Mouse (Mus musculus): ENCODE data around the gene Raph1. TPM values are rescaled to one million over a fixed set of nuclear protein-coding genes. Genes with fewer than 3 reads are reported as not detected.

Gene Raph1
- polyA plus RNA-seq, 1 experiment from 2014 or later: 20.6 TPM

GRCm38 (mm10) chr1:60593101-60593500, 26.2 kb upstream of the Raph1 start:
- 0 out of 2 replicates have a peak, but pooled peaks cover 3% of the 10 kb centered on the region for H3K9me3 ChIP-seq
- H3K27me3 ChIP-seq: no peaks in the 10 kb centered on the region
- no peak overlapping the region for H3K9ac ChIP-seq
- 92% methylated on average over 6 of the region's 6 CpGs for WGBS
- no peak overlapping the region for H3K4me2 ChIP-seq (replicated peaks)
- H3K4me1 ChIP-seq: no peaks in the 10 kb centered on the region
- ATAC-seq (ENCODE audit: low FRiP score, low read depth): no peak
- H3K36me3 ChIP-seq: no peaks in the 10 kb centered on the region
- H3K27ac ChIP-seq: no peak overlapping the region
- no peak overlapping the region for H3K4me3 ChIP-seq

GRCm38 (mm10) chr1:60588887-60589629, 22.2 kb upstream of the Raph1 start:
- Histone ChIP-seq H3K4me2 (replicated peaks) (no peak overlapping the region), H3K27me3 (no peaks in the 10 kb centered on the region), H3K36me3 (no peaks in the 10 kb centered on the region), H3K4me1 (no peaks in the 10 kb centered on the region), H3K9ac (no peak overlapping the region), H3K27ac (no peak overlapping the region), H3K9me3 (peaks cover 3% of the 10 kb centered on the region; the same call in 1 of the 2 replicates), H3K4me3 (no peak overlapping the region)
- 44% methylated on average over 4 of the region's 4 CpGs for WGBS
- no peak for ATAC-seq (ENCODE audit: low FRiP score, low read depth)

DNA sequence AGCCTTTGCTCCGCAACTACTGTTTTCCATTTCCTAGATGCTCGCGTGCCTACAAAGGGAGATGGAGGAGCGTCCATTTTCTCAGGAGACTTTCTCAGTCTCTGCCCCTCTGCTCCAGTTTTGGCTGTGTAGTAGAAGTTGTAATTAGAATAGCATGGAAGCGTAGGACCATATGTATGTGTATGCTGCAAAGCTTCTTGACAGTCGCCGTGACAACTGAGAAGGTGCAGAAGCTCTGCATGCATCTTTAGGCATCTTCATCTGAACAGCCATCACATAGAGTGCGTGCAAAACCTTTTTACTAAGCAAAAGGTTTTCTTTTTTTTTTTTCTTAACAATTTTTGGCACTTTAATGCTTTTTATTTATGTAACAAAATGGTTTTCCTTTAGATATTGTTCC, 14.1 kb upstream of the Raph1 start:
- no peak overlapping the region for H3K4me3 ChIP-seq
- no peak overlapping the region for H3K4me2 ChIP-seq (replicated peaks)
- no peak overlapping the region for H3K27ac ChIP-seq
- no peak overlapping the region for H3K9ac ChIP-seq
- H3K36me3 ChIP-seq: no peaks in the 10 kb centered on the region
- H3K27me3 ChIP-seq: no peaks in the 10 kb centered on the region
- no peaks in the 10 kb centered on the region; the same call in 1 of the 2 replicates for H3K9me3 ChIP-seq
- ATAC-seq (ENCODE audit: low FRiP score, low read depth): no peak
- no peaks in the 10 kb centered on the region for H3K4me1 ChIP-seq
- 86% methylated on average over 8 of the region's 8 CpGs for WGBS

DNA sequence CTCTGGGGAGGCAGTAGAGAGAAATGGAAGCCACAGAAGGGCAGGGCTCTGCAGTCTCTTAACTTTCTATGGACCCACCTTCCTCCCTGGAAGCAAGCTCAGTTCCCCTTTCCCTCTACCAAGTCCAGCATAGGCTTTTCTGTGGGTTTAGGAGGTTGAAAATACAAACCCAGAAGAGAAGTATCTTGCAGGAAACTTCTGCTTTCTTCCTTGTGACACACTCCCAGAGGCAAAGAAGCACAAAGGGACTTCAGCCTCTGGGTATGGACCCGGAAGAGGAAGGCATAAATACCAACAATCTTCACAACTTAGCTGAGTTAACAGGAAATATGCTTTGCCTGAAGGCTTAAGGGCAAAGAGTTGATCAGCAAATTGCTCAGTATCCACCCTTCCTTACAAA, 13.0 kb upstream of the Raph1 start:
- H3K9ac ChIP-seq: no peak overlapping the region
- H3K27ac ChIP-seq: no peak overlapping the region
- H3K4me2 ChIP-seq (replicated peaks): no peak overlapping the region
- no peak overlapping the region for H3K4me3 ChIP-seq
- no peaks in the 10 kb centered on the region for H3K4me1 ChIP-seq
- H3K27me3 ChIP-seq: no peaks in the 10 kb centered on the region
- H3K9me3 ChIP-seq: no peaks in the 10 kb centered on the region
- 49% methylated on average over 1 of the region's 1 CpGs for WGBS
- no peaks in the 10 kb centered on the region for H3K36me3 ChIP-seq
- ATAC-seq (ENCODE audit: low FRiP score, low read depth): no peak

DNA sequence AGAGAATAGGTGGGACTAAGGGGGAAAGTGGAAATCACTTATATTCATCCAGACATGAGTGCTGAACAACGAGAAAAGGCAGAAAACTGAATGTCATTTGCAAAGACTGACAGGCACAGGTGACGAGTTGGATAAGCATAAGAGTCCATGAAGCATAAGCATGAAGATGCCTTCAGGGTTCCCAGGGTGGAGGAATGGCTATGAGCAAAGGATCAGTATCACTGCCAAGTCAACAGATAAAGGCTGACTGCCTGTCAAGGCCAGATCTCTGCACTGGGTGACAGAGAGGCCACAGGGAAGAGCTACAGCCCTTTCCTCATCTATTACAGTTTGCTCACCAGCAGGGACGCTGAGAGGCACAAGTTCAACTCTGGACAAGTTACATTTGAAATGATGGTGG, 5.8 kb upstream of the Raph1 start:
- Histone ChIP-seq H3K36me3 (no peaks in the 10 kb centered on the region), H3K9ac (no peak overlapping the region), H3K27me3 (no peaks in the 10 kb centered on the region), H3K4me1 (no peaks in the 10 kb centered on the region), H3K4me2 (replicated peaks) (no peak overlapping the region), H3K4me3 (no peak overlapping the region), H3K9me3 (no peaks in the 10 kb centered on the region), H3K27ac (no peak overlapping the region)
- ATAC-seq (ENCODE audit: low FRiP score, low read depth): no peak
- WGBS: 74% methylated on average over 3 of the region's 3 CpGs

DNA sequence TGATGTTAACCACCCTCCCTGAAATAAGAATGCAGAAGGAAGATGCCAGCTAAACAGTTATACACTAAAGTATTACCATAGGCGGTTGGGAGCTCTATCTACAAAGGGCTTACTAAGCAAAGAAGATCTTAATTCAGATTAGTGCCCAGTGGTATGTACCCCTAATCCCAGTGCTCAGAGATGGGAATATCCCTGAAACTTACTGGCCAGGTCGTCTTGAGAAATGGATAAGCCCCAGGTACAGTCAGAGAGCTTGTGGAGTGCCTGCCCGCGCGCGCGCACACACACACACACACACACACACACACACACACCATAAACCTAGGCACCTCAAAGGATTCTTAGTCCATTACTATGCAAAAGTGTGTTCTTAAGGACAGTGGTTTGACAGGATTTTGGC, 2.8 kb upstream of the Raph1 start:
- 93% methylated on average over 7 of the region's 7 CpGs for WGBS
- no peak overlapping the region for H3K27ac ChIP-seq
- no peak for ATAC-seq (ENCODE audit: low FRiP score, low read depth)

DNA sequence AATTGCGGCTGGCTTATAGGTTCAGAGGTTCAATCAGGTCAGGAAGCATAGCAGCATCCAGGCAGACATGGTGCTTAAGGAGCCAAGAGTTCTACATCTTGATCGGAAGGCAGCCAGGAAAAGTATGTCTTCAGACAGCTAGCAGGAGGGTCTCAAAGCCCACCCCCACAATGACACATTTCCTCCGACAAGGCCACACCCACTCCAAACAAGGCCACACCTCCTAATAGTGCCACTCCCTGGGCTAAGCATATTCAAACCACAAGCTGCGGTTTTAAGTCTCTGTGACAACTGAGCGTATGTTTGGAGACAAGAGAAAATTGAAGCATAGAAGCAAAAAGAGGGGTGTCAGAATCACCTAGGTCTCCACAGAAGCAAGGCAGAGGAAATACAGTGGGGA, 2.3 kb upstream of the Raph1 start:
- H3K4me1 ChIP-seq: peaks cover 5% of the 10 kb centered on the region
- 54% methylated on average over 5 of the region's 5 CpGs for WGBS

More for the DNA sequence above, 2.8 kb upstream of the Raph1 start:
- H3K4me1 ChIP-seq: peaks cover 4% of the 10 kb centered on the region
- no peaks in the 10 kb centered on the region for H3K27me3 ChIP-seq
- no peaks in the 10 kb centered on the region for H3K9me3 ChIP-seq
- H3K36me3 ChIP-seq: no peaks in the 10 kb centered on the region
- no peak overlapping the region for H3K4me3 ChIP-seq
- no peak overlapping the region for H3K4me2 ChIP-seq (replicated peaks)
- H3K9ac ChIP-seq: no peak overlapping the region

DNA sequence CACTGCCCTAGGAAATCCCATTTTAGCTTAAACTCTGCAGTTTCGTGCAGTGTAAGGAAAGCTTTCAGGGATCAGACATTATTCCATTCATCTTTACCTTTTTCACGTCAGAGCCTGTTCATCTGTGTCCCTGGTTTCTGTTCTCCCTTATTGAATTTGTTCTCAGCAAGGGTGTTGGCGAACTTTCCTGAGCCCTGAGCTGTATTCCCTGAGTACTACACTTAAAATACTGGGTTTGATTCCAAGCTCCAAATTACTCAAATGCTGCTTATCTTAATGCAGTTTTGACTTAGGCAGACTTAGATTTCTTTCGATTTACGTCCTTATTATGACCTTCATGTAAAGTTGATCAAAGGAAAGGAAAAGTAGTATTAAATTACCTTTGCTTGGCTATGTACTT, 417 bp upstream of the Raph1 start:
- H3K4me1 ChIP-seq: peaks cover 5% of the 10 kb centered on the region
- H3K36me3 ChIP-seq: peaks cover under 1% of the 10 kb centered on the region; the same call in 1 of the 2 replicates
- peak overlapping the region; percentile 91 for H3K27ac ChIP-seq
- WGBS: 11% methylated on average over 5 of the region's 5 CpGs
- H3K4me2 ChIP-seq (replicated peaks): peak overlapping the region; percentile 84
- H3K9me3 ChIP-seq: no peaks in the 10 kb centered on the region
- ATAC-seq (ENCODE audit: low FRiP score, low read depth): no peak
- no peaks in the 10 kb centered on the region for H3K27me3 ChIP-seq
- peak overlapping the region; percentile 86 for H3K4me3 ChIP-seq
- H3K9ac ChIP-seq: peak overlapping the region; percentile 93

More for the DNA sequence above, 2.3 kb upstream of the Raph1 start:
- Histone ChIP-seq H3K27ac (no peak overlapping the region), H3K9me3 (no peaks in the 10 kb centered on the region), H3K27me3 (no peaks in the 10 kb centered on the region), H3K4me2 (replicated peaks) (no peak overlapping the region), H3K36me3 (no peaks in the 10 kb centered on the region), H3K4me3 (no peak overlapping the region), H3K9ac (no peak overlapping the region)
- no peak for ATAC-seq (ENCODE audit: low FRiP score, low read depth)

GRCm38 (mm10) chr1:60565931-60566630, 823 bp downstream of the Raph1 start:
- peak overlapping the region; percentile 86 for H3K4me3 ChIP-seq
- WGBS: under 1% methylated on average over 50 of the region's 56 CpGs
- H3K9ac ChIP-seq: peak overlapping the region; percentile 93
- peaks cover 10% of the 10 kb centered on the region for H3K36me3 ChIP-seq
- peaks cover 5% of the 10 kb centered on the region for H3K4me1 ChIP-seq
- H3K4me2 ChIP-seq (replicated peaks): peak overlapping the region; percentile 84
- H3K9me3 ChIP-seq: peaks cover 3% of the 10 kb centered on the region; the same call in 1 of the 2 replicates
- H3K27me3 ChIP-seq: no peaks in the 10 kb centered on the region
- ATAC-seq (ENCODE audit: low FRiP score, low read depth): peak; percentile 66
- peak overlapping the region; percentile 91 for H3K27ac ChIP-seq

- ATAC-seq (ENCODE audit: low FRiP score, low read depth): no peak
- peaks cover 3% of the 10 kb centered on the region; the same call in 1 of the 2 replicates for H3K9me3 ChIP-seq
- WGBS: 2% methylated on average over 13 of the region's 13 CpGs
- peak overlapping the region; percentile 86 for H3K4me3 ChIP-seq
- H3K9ac ChIP-seq: peak overlapping the region; percentile 93
- H3K27me3 ChIP-seq: no peaks in the 10 kb centered on the region
- peaks cover 5% of the 10 kb centered on the region for H3K4me1 ChIP-seq
- H3K27ac ChIP-seq: peak overlapping the region; percentile 91
- peaks cover 16% of the 10 kb centered on the region for H3K36me3 ChIP-seq
- peak overlapping the region; percentile 84 for H3K4me2 ChIP-seq (replicated peaks)
Measured at GRCm38 (mm10) chr1:60565270-60565920, 1.5 kb downstream of the Raph1 start.

- no peak for ATAC-seq (ENCODE audit: low FRiP score, low read depth)
- Histone ChIP-seq H3K27ac (no peak overlapping the region), H3K4me1 (peaks cover 5% of the 10 kb centered on the region), H3K4me3 (peak overlapping the region; percentile 86; the same call in 1 of the 2 replicates), H3K9ac (no peak overlapping the region), H3K36me3 (peaks cover 16% of the 10 kb centered on the region), H3K4me2 (replicated peaks) (peak overlapping the region; percentile 84), H3K9me3 (peaks cover 3% of the 10 kb centered on the region; the same call in 1 of the 2 replicates), H3K27me3 (no peaks in the 10 kb centered on the region)
- 89% methylated on average over 5 of the region's 5 CpGs for WGBS
Measured at GRCm38 (mm10) chr1:60564691-60565090, 2.2 kb downstream of the Raph1 start.

GRCm38 (mm10) chr1:60563021-60563420, 3.9 kb downstream of the Raph1 start:
- Histone ChIP-seq H3K4me1 (peaks cover 5% of the 10 kb centered on the region), H3K4me3 (no peak overlapping the region), H3K27me3 (no peaks in the 10 kb centered on the region)

More at GRCm38 (mm10) chr1:60563021-60563420, 3.9 kb downstream of the Raph1 start:
- no peak for ATAC-seq (ENCODE audit: low FRiP score, low read depth)
- Histone ChIP-seq H3K27ac (no peak overlapping the region), H3K9me3 (peaks cover 3% of the 10 kb centered on the region; the same call in 1 of the 2 replicates), H3K36me3 (peaks cover 16% of the 10 kb centered on the region), H3K9ac (no peak overlapping the region), H3K4me2 (replicated peaks) (no peak overlapping the region)
